Mouse (Mus musculus): ENCODE data around the gene Zfp652.

DNA sequence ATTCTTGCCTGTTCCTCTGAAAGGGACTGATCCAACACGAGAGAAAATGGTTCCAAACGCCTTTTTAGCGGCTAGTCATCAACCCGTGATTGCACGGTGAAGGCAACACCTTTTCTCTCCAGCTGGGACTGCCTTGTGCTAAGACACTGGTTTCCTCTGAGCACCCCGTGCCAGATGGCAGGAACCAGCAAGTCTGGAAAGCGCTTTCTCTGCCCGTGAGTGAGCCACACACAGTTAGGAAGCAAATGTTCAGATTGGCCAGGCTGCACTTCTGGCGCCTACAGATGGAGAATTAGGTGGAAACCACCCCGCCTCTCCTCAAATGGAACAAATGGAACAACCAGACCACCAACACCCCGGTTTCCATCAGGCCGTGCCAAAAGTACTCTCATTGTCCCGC is 79.3 kb downstream of the Zfp652 start:
- TF ChIP-seq CTCF (IDR thresholded peaks at IDR 0.05; ENCODE audit: insufficient read depth, low read depth, low read length) (no peak), POLR2A (IDR thresholded peaks at IDR 0.05; ENCODE audit: insufficient read depth, low read depth, low read length) (no peak)
